Mouse (Mus musculus) adrenal gland (tissue): ENCODE data around the gene Olfr1015.

Experiments
- intact Hi-C: fragments of 180-260 bp; cut with DNase I; formaldehyde crosslinking; loops from one replicate; pipeline ENCODE4 v1.15.1; 2025
- long read RNA-seq, 2 experiments: library from polyadenylated mRNA; unstranded; transcript quantifications; one replicate each; pipeline ENCODE4 v2.0.0; 2020; ENCODE audit warnings: borderline replicate concordance in 1 of 2; ENCODE audit not compliant: insufficient replicate concordance in 1 of 2

Olfr1015 gene
- long read RNA-seq, experiment 1: 0 reads
- long read RNA-seq, experiment 2: 0 reads

GRCm38 (mm10) chr2:85781717-85782116 lies at the start of gene Olfr1015:
TSS of gene Olfr1015 (plus strand) at chr2:85782017.
- intact Hi-C loops: no loop called here

DNA sequence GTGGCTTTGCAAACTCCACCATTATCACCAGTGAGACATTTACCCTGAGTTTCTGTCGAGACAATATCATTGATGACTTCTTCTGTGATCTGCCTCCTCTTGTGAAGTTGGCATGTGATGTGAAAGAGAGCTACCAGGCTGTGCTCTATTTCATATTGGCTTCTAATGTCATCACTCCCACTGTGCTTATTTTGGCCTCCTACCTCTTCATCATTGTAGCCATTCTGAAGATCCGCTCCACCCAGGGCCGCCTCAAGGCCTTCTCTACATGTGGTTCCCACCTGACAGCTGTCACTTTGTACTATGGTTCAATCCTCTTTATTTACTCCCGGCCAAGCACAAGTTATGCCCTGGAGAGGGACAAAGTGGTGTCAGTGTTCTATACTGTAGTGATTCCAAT lies 28.0 kb upstream of the Olfr1015 start:
- intact Hi-C loops: no loop called here

DNA sequence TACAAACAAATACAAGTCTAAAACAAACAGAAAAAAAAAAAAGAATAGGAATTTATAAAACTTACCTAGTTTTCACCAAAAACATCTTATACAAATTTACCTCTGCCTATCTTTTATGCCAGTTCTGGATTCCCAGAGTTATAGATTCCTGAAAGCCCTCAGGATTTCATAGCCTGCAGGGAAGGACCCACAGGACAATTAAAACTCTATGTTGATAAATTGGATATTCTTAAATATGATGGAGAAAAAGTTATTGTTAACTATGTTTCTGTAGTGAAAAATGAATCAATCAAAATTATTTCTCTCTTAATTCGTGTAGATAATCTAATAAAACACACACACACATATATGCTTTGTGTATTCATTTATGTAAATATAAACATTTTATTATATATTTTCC lies 19.2 kb upstream of the Olfr1015 start, which contains the start of gene Olfr1012:
TSS of gene Olfr1012 (minus strand) at position 101 of the 400 bp plus-strand sequence.
- intact Hi-C loops: no loop called here

DNA sequence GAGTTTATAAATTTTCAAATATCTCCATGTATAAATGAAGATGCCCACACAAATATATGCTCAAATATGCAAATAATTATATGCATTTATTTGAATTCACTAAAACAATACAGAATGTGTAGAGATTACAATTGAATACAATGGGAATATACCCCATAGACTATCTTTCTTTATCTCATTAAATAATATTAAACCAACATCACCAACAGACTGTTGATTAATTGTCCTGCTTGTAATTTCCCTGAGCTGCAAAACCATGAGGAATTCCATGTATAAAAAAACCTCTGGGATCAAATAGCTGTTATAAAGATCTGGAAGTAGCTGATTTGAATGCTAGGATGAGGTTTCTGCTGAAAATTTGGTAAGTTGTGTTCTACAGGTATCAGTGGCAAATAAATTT lies 15.0 kb upstream of the Olfr1015 start, which contains the start of gene Olfr1013:
TSS of gene Olfr1013 (plus strand) at position 301 of the 400 bp plus-strand sequence.
- intact Hi-C loops: no loop called here

DNA sequence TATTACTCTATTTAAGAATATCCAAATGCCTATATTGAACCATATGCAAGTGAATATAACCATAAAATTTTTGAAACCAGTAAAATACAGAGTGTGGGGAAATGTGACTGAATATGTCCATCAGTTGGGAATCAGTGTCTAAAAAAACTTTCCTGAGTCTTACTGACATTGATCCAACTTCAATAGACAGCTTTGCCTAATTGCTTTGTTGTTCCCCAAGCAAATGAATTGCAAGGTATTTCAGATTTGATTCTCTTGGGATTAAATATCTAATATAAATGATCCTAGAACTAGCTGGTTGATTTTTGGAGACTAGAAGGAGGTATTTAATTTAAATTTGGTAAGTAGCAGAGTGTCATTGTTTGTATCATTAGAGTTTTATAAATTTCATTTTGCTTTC lies 9.4 kb upstream of the Olfr1015 start, which contains the start of gene Olfr1014:
TSS of gene Olfr1014 (plus strand) at position 301 of the 400 bp plus-strand sequence.
- intact Hi-C loops: no loop called here

DNA sequence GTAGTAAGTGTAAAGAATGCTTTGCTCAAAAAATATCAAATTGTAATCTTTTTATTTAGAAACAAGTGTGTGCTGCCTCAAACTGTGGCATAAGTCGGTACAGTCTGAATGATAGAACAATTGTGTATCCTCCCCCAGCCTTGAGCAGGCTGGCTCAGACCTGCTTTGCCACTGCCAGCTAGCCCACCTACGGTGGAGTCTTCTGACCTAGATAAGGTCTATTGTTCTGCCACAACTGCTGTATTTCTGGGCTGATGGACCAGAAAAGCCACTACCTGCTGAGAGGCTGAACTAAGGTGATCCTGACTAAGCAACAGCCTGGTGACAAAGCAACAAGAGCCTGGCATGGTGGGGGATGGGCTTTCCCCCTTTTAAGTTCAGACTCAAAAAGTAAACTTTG lies 10.5 kb downstream of the Olfr1015 start:
- intact Hi-C loops: no loop called here

DNA sequence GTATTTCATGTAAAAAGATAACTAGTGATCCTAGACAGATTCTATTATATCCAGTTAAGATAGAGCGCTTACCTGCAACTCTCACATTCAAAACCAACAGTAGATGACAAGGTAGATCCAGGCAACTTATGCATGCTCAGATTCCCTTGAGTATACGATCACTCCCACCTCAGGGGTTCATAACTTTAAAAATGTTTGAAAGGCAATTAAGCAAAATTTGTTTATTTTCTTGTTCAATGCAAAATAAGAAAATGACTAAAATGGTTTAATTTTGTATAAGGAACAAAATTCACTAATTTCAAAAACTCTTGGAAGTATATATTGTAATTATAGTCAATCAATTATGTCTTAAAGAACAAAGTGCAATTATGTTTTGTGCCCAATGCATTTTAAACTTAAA lies 20.6 kb downstream of the Olfr1015 start, which contains the start of gene Olfr1016:
TSS of gene Olfr1016 (minus strand) at position 101 of the 400 bp plus-strand sequence.
- intact Hi-C loops: no loop called here

DNA sequence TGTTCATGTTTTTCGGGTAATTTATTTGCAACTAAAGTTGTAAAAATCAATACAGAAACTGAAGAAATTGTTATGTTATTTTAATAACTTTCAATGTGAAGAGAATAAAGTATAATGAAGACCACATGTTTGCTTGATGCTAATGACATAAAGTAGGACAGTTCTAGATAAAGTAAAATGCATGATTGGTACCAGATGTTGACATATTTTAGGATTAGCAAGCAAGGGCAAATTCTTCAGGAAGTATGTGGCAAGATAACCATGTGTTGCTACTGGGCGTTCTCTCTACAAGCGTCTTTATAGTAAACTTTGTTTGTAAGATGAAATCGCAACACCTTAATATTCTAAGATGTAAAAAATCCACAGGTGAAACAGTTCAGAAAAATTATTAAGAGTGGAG lies 22.7 kb downstream of the Olfr1015 start:
- intact Hi-C loops: no loop called here

- intact Hi-C loops: no loop called here
Observed at GRCm38 (mm10) chr2:85818179-85818578, 36.4 kb downstream of the Olfr1015 start, which contains the start of gene Olfr1018. TSS of gene Olfr1018 (plus strand) at chr2:85818479.
